Mouse (Mus musculus) liver, adult 2 months (tissue): ENCODE data around the gene Tktl2. TPM values are rescaled to one million over a fixed set of nuclear protein-coding genes. Genes with fewer than 3 reads are reported as not detected.

Experiments
- DNase-seq: peaks from one replicate; pipeline ENCODE4 v3.0.0-alpha.2; 2011; ENCODE audit warnings: low read depth, low spot score; ENCODE audit errors: extremely low read depth
- H3K27ac ChIP-seq: fragments of 200-500 bp; replicated peaks from 2 replicates; pipeline ENCODE4 v1.5.1; 2012; ENCODE audit warnings: low read depth, mild to moderate bottlenecking, control low read depth, inconsistent platforms, low read length; ENCODE audit not compliant: insufficient read depth
- H3K27me3 ChIP-seq: fragments of 200-500 bp; 2 replicates; pipeline ENCODE4 v1.6.1; 2012; ENCODE audit warnings: mild to moderate bottlenecking, moderate library complexity, low read length, inconsistent platforms; ENCODE audit not compliant: control insufficient read depth, insufficient read depth
- H3K36me3 ChIP-seq: fragments of 200-500 bp; 2 replicates; pipeline ENCODE4 v1.6.1; 2012; ENCODE audit warnings: low read length, inconsistent platforms; ENCODE audit not compliant: control insufficient read depth, insufficient read depth
- H3K4me1 ChIP-seq: fragments of 200-500 bp; 2 replicates; pipeline ENCODE4 v1.6.1; 2011; ENCODE audit warnings: low read length; ENCODE audit not compliant: control insufficient read depth, insufficient read depth
- H3K4me3 ChIP-seq: fragments of 200-500 bp; 2 replicates; pipeline ENCODE4 v1.5.1; 2011; ENCODE audit warnings: low read depth, mild to moderate bottlenecking, control low read depth, low read length, moderate library complexity; ENCODE audit not compliant: insufficient read depth
- H3K79me2 ChIP-seq: fragments of 200-500 bp; 2 replicates; pipeline ENCODE4 v1.6.1; 2012; ENCODE audit warnings: inconsistent platforms, mild to moderate bottlenecking, low read length, moderate library complexity; ENCODE audit not compliant: control insufficient read depth, insufficient read depth
- H3K9ac ChIP-seq: fragments of 200-500 bp; 2 replicates; pipeline ENCODE4 v1.6.1; 2012; ENCODE audit warnings: low read depth, mild to moderate bottlenecking, control low read depth, inconsistent platforms, low read length
- CTCF ChIP-seq: fragments of 200-500 bp; IDR thresholded peaks from 2 replicates; pipeline ENCODE4 v1.5.1; 2011; ENCODE audit warnings: low read depth, low read length, control low read depth
- POLR2A ChIP-seq: fragments of 200-500 bp; IDR thresholded peaks from 2 replicates; pipeline ENCODE4 v1.6.1; 2011; ENCODE audit warnings: low read length, control low read depth; ENCODE audit not compliant: insufficient read depth; ENCODE audit errors: extremely low read depth
- WGBS: fragments of 180-500 bp; shearing (Covaris S2); methylation state at CpG from one replicate; pipeline ENCODE4 v1.1.7; 2018; 5-methylcytosine and 5-hydroxymethylcytosine counted together
- polyA plus RNA-seq: library from polyadenylated mRNA; depleted of rRNA; stranded (reverse); fragments of >200 nt; gene quantifications from 2 replicates; pipeline ENCODE4 v1.2.3, GENCODE M21; 2012; rRNA removed
- total RNA-seq: library from RNA; depleted of rRNA; stranded (reverse); fragments of >200 nt; gene quantifications from 2 replicates; pipeline ENCODE4 v1.2.3, GENCODE M21; 2014; rRNA removed

The Tktl2 gene
- total RNA-seq (not detected in 2 replicates), polyA plus RNA-seq (not detected in 2 replicates)

DNA sequence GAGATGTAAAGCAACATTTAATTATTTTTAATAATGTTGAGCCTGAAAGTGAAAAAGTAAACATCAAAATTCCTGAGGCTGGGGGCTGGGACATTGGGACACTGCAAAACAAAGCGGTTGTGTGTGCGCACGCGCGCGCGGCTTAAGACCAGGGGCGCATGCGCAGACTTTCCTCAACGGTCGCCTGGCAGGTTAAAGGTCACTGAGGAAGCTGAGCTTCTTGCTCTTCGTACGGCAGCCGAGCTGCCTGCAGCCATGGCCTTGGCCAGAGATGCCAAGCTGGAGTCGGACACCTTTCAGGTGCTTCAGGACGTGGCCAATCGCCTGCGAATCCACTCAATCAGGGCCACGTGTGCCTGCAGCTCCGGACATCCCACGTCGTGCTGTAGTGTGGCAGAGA is at the start of gene Tktl2:
TSS of gene Tktl2 (plus strand) at position 220 of the 400 bp plus-strand sequence.
- H3K79me2 ChIP-seq, result no peaks in the 10 kb centered on the region
- no peak within 1 kb of the TSS for H3K9ac ChIP-seq
- H3K27ac ChIP-seq, result no peak within 1 kb of the TSS
- H3K27me3 ChIP-seq, result 0 out of 2 replicates have a peak, but pooled peaks cover 3% of the 10 kb centered on the region
- H3K4me3 ChIP-seq, result no peak within 1 kb of the TSS
- no peaks in the 10 kb centered on the region for H3K4me1 ChIP-seq
- no peaks in the 10 kb centered on the region for H3K36me3 ChIP-seq
- no peak for DNase-seq
- 95% methylated on average over 22 of the region's 22 CpGs for WGBS
- TF ChIP-seq CTCF (no peak), POLR2A (no peak)

DNA sequence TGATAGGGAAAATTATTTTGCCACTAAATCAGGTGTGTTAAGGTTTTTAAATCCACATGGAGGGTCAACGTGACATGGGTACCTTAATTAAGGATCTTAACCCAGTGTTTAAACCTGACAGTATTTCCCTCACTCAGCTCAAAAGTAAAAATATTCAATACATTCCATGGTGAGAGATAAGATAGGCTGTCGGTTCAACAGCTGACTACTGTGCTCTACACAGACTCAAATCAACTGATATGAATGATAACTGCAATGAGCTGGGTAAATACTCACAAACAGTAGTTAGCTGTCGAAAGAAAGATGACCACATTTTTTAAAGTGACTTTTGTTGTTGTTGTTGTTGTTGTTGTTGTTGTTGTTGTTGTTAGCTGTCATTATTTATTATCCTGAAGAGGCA is 41.7 kb upstream of the Tktl2 start:
- H3K9ac ChIP-seq, result no peak overlapping the region
- TF ChIP-seq POLR2A, result no peak
- TF ChIP-seq CTCF, result no peak
- no peaks in the 10 kb centered on the region for H3K79me2 ChIP-seq
- DNase-seq, result no peak
- no peaks in the 10 kb centered on the region for H3K4me1 ChIP-seq
- no peaks in the 10 kb centered on the region for H3K36me3 ChIP-seq
- H3K4me3 ChIP-seq, result no peak overlapping the region
- WGBS, result 60% methylated on average over 3 of the region's 3 CpGs
- H3K27ac ChIP-seq, result no peak overlapping the region
- H3K27me3 ChIP-seq, result no peaks in the 10 kb centered on the region

DNA sequence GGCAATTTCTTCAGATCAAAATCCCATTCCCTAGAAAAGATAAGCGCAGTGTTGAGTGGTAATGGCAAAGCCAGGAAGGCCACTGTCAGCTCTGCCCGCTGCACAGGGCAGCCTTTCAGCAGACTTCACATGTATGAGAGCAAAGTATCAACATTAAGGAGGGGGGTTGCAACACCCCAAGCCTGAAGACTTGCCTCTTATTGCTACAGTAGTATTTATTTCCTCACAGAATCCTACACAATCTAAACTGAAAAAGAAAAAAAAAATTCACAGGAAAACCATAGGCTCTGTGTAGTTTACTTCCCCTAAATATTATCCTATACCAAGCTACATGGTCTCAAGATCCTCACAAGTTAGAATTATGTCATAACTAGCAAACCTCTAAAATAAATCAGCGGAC is 34.7 kb upstream of the Tktl2 start:
- whole genome bisulfite sequencing, result 95% methylated on average over 3 of the region's 3 CpGs
- Histone ChIP-seq H3K36me3 (peaks cover 44% of the 10 kb centered on the region), H3K79me2 (no peaks in the 10 kb centered on the region), H3K4me3 (no peak overlapping the region), H3K4me1 (no peaks in the 10 kb centered on the region), H3K27me3 (no peaks in the 10 kb centered on the region), H3K9ac (no peak overlapping the region), H3K27ac (no peak overlapping the region)
- no peak for DNase-seq
- TF ChIP-seq POLR2A, result no peak
- TF ChIP-seq CTCF, result no peak

DNA sequence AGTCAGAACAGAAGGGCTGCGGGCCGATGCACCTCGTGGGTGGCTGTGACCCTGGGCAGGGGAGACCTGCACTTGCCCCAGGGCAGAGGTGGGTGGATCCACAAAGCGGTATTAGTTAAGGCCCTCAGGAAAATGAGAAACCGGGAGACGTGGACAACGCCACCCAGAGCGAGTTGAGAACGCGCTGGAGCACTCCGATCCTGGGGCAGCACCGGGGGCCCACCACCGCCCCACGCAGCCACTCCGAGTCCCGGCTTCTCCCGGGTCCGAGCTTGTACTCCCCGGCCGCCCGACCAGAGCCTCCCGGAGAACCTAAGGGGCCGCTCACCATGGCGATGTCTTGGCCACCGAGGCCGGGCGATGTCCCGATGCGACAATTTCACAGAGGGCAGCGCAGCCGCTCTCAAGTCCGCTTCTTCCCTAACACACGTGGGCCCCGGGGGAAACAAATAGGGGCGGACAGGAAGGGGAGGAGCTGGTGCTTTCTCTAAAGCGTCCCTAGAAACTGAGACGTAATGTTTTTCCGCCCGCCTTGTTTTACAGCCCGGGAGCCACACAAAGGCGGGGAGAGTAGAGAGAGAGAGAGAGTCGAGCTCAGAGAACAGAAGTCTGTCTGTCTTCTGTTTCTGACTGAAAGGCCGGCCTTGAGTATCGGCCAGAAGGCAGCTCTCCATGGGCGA is 25.3 kb upstream of the Tktl2 start, which contains the start of gene Tma16:
TSS of gene Tma16 (minus strand) at position 447 of the 680 bp plus-strand sequence.
- Histone ChIP-seq H3K4me1 (no peaks in the 10 kb centered on the region), H3K36me3 (peaks cover 8% of the 10 kb centered on the region; the same call in 1 of the 2 replicates), H3K9ac (peak within 1 kb of the TSS; percentile 95), H3K4me3 (peak within 1 kb of the TSS; percentile 98), H3K27me3 (no peaks in the 10 kb centered on the region), H3K27ac (no peak within 1 kb of the TSS), H3K79me2 (no peaks in the 10 kb centered on the region)
- under 1% methylated on average over 45 of the region's 45 CpGs for WGBS
- peak; percentile 81 for DNase-seq
- TF ChIP-seq POLR2A (peak; percentile 35; the same call in 1 of the 2 replicates), CTCF (no peak)

DNA sequence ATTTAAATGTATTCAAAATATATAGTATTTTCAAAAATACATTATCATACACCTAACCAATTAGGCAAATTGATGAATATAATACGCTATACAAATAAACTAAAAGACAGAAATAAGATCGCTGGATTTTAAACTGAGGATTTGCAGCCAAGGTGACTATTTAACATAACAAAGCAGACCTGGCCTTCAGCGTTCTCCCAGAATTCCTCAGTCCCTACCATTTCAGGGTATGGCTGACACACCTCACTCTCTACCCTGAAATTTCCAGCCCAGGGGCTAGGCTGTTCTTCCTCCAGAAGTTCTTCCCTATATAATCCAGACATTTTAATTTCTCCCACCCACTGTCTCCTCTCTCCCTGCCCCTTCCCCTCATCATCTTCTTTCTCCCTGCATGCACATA is 23.0 kb upstream of the Tktl2 start:
- H3K27me3 ChIP-seq, result no peaks in the 10 kb centered on the region
- no peak overlapping the region for H3K9ac ChIP-seq
- H3K27ac ChIP-seq, result no peak overlapping the region
- H3K4me3 ChIP-seq, result no peak overlapping the region
- TF ChIP-seq CTCF, result no peak
- TF ChIP-seq POLR2A, result no peak
- peaks cover 1% of the 10 kb centered on the region; the same call in 1 of the 2 replicates for H3K36me3 ChIP-seq
- H3K4me1 ChIP-seq, result no peaks in the 10 kb centered on the region
- WGBS, result 60% methylated on average over 3 of the region's 3 CpGs
- H3K79me2 ChIP-seq, result no peaks in the 10 kb centered on the region
- DNase-seq, result no peak

DNA sequence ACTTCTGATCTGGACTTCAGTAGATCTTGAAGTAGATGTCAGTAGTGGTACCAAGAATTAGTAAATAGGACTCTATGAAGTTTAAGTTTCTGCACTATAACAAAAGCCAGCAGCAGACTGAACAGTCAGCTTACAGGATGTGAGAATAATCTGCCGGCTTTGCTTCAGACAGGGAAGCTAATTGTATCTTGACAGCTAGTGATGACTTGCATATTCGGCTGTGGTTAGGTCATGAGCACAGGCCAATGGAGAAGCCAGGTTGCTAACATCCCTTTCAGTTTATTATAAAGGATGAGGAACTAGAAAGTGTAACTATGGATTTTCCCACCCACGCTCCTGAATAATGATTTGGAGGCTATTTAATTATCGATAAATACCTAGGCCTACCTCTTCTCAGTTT is 20.9 kb upstream of the Tktl2 start:
- no peaks in the 10 kb centered on the region for H3K79me2 ChIP-seq
- no peak overlapping the region for H3K4me3 ChIP-seq
- H3K27ac ChIP-seq, result no peak overlapping the region
- H3K4me1 ChIP-seq, result no peaks in the 10 kb centered on the region
- peak; percentile 15 for DNase-seq
- no peaks in the 10 kb centered on the region for H3K27me3 ChIP-seq
- H3K9ac ChIP-seq, result no peak overlapping the region
- 70% methylated on average over 4 of the region's 4 CpGs for WGBS
- no peaks in the 10 kb centered on the region for H3K36me3 ChIP-seq
- no peak for TF ChIP-seq CTCF
- no peak for TF ChIP-seq POLR2A
